Mouse (Mus musculus) hindbrain, postnatal 0 days (tissue): ENCODE data around the gene Renbp. TPM values are rescaled to one million over a fixed set of nuclear protein-coding genes. Genes with fewer than 3 reads are reported as not detected.
A peak's percentile ranks its signal among the peaks of the same experiment; 100 is the strongest.

Source experiments
- ATAC-seq: fragments of 200-750 bp; cut with Nextera tagmentation; 2 replicates; pipeline ENCODE4 v1.8.0; 2017; ENCODE audit warnings: mild to moderate bottlenecking, moderate TSS enrichment, moderate library complexity
- DNase-seq: peaks from one replicate; pipeline ENCODE4 v3.0.0-alpha.2; 2015; ENCODE audit warnings: low spot score
- H3K27ac ChIP-seq: fragments of 300-500 bp; sonication (generic); 2 replicates; pipeline ENCODE4 v1.5.1; 2014; ENCODE audit warnings: mild to moderate bottlenecking
- H3K27me3 ChIP-seq: fragments of 300-500 bp; sonication (generic); 2 replicates; pipeline ENCODE4 v1.6.1; 2014; ENCODE audit warnings: low read length, mixed read lengths; ENCODE audit not compliant: insufficient read depth
- H3K36me3 ChIP-seq: fragments of 300-500 bp; sonication (generic); 2 replicates; pipeline ENCODE4 v1.6.1; 2014; ENCODE audit warnings: low read length, mixed read lengths; ENCODE audit not compliant: insufficient read depth
- H3K4me1 ChIP-seq: fragments of 300-500 bp; sonication (generic); 2 replicates; pipeline ENCODE4 v1.6.1; 2014; ENCODE audit warnings: antibody characterized with exemption, low read length, mixed read lengths; ENCODE audit not compliant: insufficient read depth
- H3K4me2 ChIP-seq: fragments of 300-500 bp; sonication (generic); 2 replicates; pipeline ENCODE4 v1.6.1; 2014; ENCODE audit warnings: low read depth, mild to moderate bottlenecking, low read length, moderate library complexity, mixed read lengths
- H3K4me3 ChIP-seq: fragments of 300-500 bp; sonication (generic); 2 replicates; pipeline ENCODE4 v1.5.1; 2014; ENCODE audit warnings: low read length
- H3K9ac ChIP-seq: fragments of 300-500 bp; sonication (generic); replicated peaks from 2 replicates; pipeline ENCODE4 v1.6.1; 2014; ENCODE audit warnings: mild to moderate bottlenecking, low read length, moderate library complexity, mixed read lengths
- H3K9me3 ChIP-seq: fragments of 300-500 bp; sonication (generic); 2 replicates; pipeline ENCODE4 v1.6.1; 2016; ENCODE audit warnings: low read length, mixed read lengths
- CTCF ChIP-seq: IDR thresholded peaks from 2 replicates; pipeline ENCODE4 v1.5.1; 2016; ENCODE audit warnings: antibody characterized with exemption, control low read depth, low read depth
- WGBS: fragments of 180-500 bp; shearing (Covaris S2); extraction: QIAGEN DNeasy Blood & Tissue Kit; methylation state at CpG from one replicate; pipeline ENCODE4 v1.1.7; 2014; 5-methylcytosine and 5-hydroxymethylcytosine counted together
- polyA plus RNA-seq: library from polyadenylated mRNA; unstranded; fragments of >200 nt; fragmentation: Nextera tagmentation; extraction: Ambion mirVana; gene quantifications from 2 replicates; pipeline ENCODE4 v1.2.1, GENCODE M21; 2015
- total RNA-seq: library from RNA; depleted of rRNA; stranded (reverse); fragments of >200 nt; gene quantifications from 2 replicates; pipeline ENCODE4 v1.2.3, GENCODE M21; 2014; rRNA removed

Gene Renbp
- total RNA-seq (5.5 and 6.3 TPM in 2 replicates), polyA plus RNA-seq (15.2 and 16.5 TPM in 2 replicates)

- Histone ChIP-seq H3K4me3 (peak within 1 kb of the TSS; percentile 6; the same call in 1 of the 2 replicates), H3K27ac (no peak within 1 kb of the TSS), H3K9me3 (no peaks in the 10 kb centered on the region), H3K27me3 (no peaks in the 10 kb centered on the region), H3K4me2 (peak within 1 kb of the TSS; percentile 37), H3K4me1 (no peaks in the 10 kb centered on the region), H3K36me3 (no peaks in the 10 kb centered on the region), H3K9ac (no peak within 1 kb of the TSS)
- TF ChIP-seq CTCF, result no peak; the same call in 1 of the 2 replicates
- WGBS, result 51% methylated on average over 17 of the region's 17 CpGs
- DNase-seq, result peak; percentile 55
- peak; percentile 77 for ATAC-seq
These were observed at the start of gene Renbp for GRCm38 (mm10) chrX:73930402-73931062. Gene Renbp (minus strand): TSS chrX:73930850.

DNA sequence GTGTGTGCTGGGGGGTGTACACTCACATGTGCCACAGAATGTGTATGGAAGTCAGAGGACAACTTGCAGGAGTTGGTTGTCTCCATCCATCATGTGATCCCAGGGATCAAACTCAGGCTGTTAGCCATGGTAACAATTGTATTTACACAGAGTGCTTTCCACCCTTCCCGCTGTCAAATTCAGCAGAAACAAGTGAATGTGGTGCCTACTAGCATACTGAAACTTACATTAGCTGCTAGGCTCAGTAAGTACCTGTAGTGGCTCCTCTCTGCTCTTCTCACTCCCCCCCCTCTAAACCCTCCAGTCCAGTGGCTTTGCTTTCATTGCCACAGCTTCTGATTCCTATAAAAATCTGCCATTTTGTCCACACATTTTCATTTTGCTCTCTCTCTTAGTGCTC, 47.1 kb upstream of the Renbp start:
- Histone ChIP-seq H3K27me3 (no peaks in the 10 kb centered on the region), H3K27ac (no peak overlapping the region), H3K4me1 (no peaks in the 10 kb centered on the region), H3K36me3 (no peaks in the 10 kb centered on the region), H3K4me3 (no peak overlapping the region), H3K9me3 (no peaks in the 10 kb centered on the region), H3K4me2 (no peak overlapping the region), H3K9ac (no peak overlapping the region)
- no peak for ATAC-seq
- no peak for DNase-seq
- WGBS, result 50% methylated on average over 1 of the region's 1 CpGs
- no peak for TF ChIP-seq CTCF

DNA sequence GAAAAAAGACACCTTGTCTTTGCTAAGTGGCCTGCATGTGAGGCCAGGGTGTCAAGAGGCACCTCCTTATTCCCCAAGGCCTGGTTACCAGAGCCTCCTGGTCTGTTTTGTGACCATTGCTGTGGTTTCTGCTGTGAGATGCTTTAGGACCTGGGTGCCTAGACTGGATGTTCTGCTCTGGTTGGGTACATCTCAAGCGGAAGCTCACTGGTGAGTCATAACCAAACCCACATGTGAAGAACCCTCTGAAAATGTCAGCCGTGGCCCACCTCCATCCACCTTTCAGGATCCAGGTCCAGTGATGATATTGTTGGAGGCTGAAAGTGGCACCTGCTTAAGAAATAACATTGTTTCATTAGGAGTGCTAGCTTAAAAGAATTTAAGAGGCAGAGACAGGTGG, 45.6 kb upstream of the Renbp start:
- no peak for TF ChIP-seq CTCF
- no peaks in the 10 kb centered on the region for H3K4me1 ChIP-seq
- WGBS, result 98% methylated on average over 2 of the region's 2 CpGs

DNA sequence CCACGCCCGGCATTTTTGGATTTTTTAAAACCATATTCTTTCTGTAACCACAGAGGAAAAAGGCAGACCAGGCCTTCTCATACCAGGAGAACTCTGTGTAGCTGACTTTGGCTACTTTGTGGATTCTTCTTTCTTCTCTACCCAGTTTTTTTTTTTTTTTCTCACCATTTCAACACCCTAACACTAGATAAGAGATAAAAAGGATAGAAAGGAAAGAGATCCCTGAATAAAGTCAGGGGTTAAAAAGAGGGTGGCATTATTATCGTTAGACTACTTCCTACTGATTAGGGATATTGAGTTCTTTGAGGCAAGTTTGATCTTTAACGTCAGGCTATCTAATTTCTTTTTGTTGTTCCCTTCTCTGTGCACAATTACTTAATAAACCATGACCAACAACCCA, 42.1 kb upstream of the Renbp start:
- no peak overlapping the region for H3K4me3 ChIP-seq
- DNase-seq (no peak), ATAC-seq (no peak)
- no peak for TF ChIP-seq CTCF
- H3K4me1 ChIP-seq, result no peaks in the 10 kb centered on the region
- no peak overlapping the region for H3K9ac ChIP-seq
- no peak overlapping the region for H3K4me2 ChIP-seq
- no peaks in the 10 kb centered on the region for H3K9me3 ChIP-seq
- WGBS, result 81% methylated on average over 4 of the region's 4 CpGs
- H3K27ac ChIP-seq, result no peak overlapping the region
- no peaks in the 10 kb centered on the region for H3K36me3 ChIP-seq
- no peaks in the 10 kb centered on the region for H3K27me3 ChIP-seq

More for the DNA sequence above, 45.6 kb upstream of the Renbp start:
- no peak overlapping the region for H3K4me2 ChIP-seq
- H3K4me3 ChIP-seq, result no peak overlapping the region
- H3K27ac ChIP-seq, result no peak overlapping the region
- H3K36me3 ChIP-seq, result no peaks in the 10 kb centered on the region
- no peaks in the 10 kb centered on the region for H3K27me3 ChIP-seq
- no peaks in the 10 kb centered on the region for H3K9me3 ChIP-seq
- H3K9ac ChIP-seq, result no peak overlapping the region
- ATAC-seq (no peak), DNase-seq (no peak)

GRCm38 (mm10) chrX:73970781-73971180, 40.1 kb upstream of the Renbp start:
- H3K9me3 ChIP-seq, result no peaks in the 10 kb centered on the region
- no peaks in the 10 kb centered on the region for H3K36me3 ChIP-seq
- no peak overlapping the region for H3K9ac ChIP-seq
- DNase-seq (no peak), ATAC-seq (no peak)
- no peak overlapping the region for H3K4me3 ChIP-seq
- no peak for TF ChIP-seq CTCF
- no peak overlapping the region for H3K27ac ChIP-seq
- no peak overlapping the region for H3K4me2 ChIP-seq
- H3K27me3 ChIP-seq, result no peaks in the 10 kb centered on the region
- no peaks in the 10 kb centered on the region for H3K4me1 ChIP-seq

DNA sequence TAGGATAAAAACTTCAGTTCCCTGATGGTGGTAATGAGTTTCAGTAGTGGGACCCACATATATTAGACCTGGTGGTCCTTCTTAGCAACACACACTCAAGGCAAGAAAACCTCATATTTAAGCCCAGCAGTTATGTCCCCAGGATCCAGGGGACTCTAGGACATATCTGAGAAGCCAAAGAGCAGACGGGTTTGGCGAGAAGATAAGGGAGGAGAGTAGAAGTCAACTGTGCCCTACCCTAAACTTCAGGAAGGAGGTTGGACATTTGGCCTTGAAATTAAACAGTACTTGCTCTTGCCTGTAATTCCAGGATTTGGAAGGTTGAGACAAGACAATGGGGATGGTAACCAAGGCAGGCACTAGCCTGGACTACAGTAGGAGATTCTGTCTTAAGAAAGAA, 39.1 kb upstream of the Renbp start:
- WGBS, result 72% methylated on average over 2 of the region's 2 CpGs
- Histone ChIP-seq H3K4me3 (no peak overlapping the region), H3K9ac (no peak overlapping the region), H3K4me2 (no peak overlapping the region), H3K9me3 (no peaks in the 10 kb centered on the region), H3K27me3 (no peaks in the 10 kb centered on the region), H3K36me3 (no peaks in the 10 kb centered on the region), H3K27ac (no peak overlapping the region), H3K4me1 (no peaks in the 10 kb centered on the region)
- DNase-seq (no peak), ATAC-seq (no peak)
- no peak for TF ChIP-seq CTCF

- Histone ChIP-seq H3K4me2 (no peak overlapping the region), H3K9me3 (no peaks in the 10 kb centered on the region), H3K27ac (no peak overlapping the region), H3K9ac (no peak overlapping the region), H3K4me1 (no peaks in the 10 kb centered on the region), H3K27me3 (no peaks in the 10 kb centered on the region), H3K36me3 (no peaks in the 10 kb centered on the region), H3K4me3 (no peak overlapping the region)
- DNase-seq (no peak), ATAC-seq (no peak)
- TF ChIP-seq CTCF, result no peak
- 73% methylated on average over 1 of the region's 1 CpGs for WGBS
These were observed 38.5 kb upstream of the Renbp start for GRCm38 (mm10) chrX:73969167-73969566.
